Mouse (Mus musculus) layer of hippocampus, adult 18-20 months (tissue): ENCODE measurements around the gene Pycard. TPM values are rescaled to one million over a fixed set of nuclear protein-coding genes. Genes with fewer than 3 reads are reported as not detected.
A peak's percentile ranks its signal among the peaks of the same experiment; 100 is the strongest.
"Not testable (repeated sequence)": the region's sequence is repeated elsewhere in the genome, so short reads cannot be mapped to it uniquely, and the experiment has no call there.

Experiments used
- DNase-seq, 2 experiments: peaks; one replicate each; pipeline ENCODE4 v3.0.0; 2022; ENCODE audit warnings: low spot score in 2 of 2
- long read RNA-seq: library from polyadenylated mRNA; stranded (forward); transcript quantifications from one replicate; pipeline ENCODE4 v2.0.0, GENCODE M21; 2021
- total RNA-seq, 2 experiments: library from RNA; stranded (reverse); gene quantifications; 2 replicates each; pipeline ENCODE4 v1.2.3; 2021

Pycard gene
- 1 to 10 TPM; 2.1 to 3.2 TPM for total RNA-seq
- long read RNA-seq, partial matches to known transcripts, result 0 of 6 reads
- long read RNA-seq, other reads (novel, unspliced or antisense), result 3 of 6 reads

GRCm38 (mm10) chr7:127993341-127993977 is at the start of gene Pycard:
TSS of gene Pycard (minus strand) at chr7:127993867.
- peak; percentile 16 to 26 for DNase-seq

GRCm38 (mm10) chr7:128042161-128042820 is 48.6 kb upstream of the Pycard start:
- DNase-seq, result not testable (repeated sequence)

DNA sequence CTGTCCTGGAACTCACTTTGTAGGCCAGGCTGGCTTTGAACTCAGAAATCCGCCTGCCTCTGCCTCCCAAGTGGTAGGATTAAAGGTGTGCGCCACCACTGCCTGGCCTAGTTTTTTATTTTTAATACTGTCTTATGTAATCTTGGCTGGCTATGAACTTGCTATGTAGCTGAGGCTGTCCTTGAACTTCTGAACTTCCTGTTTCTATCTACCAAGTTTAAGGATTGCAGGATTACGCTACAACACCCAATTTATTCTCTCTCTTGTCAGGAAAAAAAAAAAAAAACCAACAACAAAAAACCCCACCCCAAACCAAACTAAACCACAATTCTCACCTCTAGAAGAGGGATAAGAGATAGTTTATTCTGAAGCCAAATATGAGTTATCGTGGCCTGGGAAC is 39.9 kb upstream of the Pycard start:
- no peak for DNase-seq

DNA sequence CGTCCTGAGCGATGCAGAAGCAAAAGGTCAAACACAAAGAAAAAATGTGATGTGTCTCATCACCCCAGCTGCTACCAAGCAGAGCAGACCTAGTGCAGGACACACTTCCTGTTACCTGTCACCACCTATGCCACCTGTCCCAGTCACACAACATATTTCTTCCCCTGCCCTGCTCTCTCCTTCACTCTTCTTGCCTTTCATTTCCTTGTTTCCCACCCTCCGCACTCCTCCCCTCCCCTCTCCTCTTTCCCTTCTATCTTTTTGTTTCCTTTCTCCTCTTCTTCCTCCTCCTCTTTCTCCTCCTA is 39.3 kb upstream of the Pycard start:
- DNase-seq, result no peak

DNA sequence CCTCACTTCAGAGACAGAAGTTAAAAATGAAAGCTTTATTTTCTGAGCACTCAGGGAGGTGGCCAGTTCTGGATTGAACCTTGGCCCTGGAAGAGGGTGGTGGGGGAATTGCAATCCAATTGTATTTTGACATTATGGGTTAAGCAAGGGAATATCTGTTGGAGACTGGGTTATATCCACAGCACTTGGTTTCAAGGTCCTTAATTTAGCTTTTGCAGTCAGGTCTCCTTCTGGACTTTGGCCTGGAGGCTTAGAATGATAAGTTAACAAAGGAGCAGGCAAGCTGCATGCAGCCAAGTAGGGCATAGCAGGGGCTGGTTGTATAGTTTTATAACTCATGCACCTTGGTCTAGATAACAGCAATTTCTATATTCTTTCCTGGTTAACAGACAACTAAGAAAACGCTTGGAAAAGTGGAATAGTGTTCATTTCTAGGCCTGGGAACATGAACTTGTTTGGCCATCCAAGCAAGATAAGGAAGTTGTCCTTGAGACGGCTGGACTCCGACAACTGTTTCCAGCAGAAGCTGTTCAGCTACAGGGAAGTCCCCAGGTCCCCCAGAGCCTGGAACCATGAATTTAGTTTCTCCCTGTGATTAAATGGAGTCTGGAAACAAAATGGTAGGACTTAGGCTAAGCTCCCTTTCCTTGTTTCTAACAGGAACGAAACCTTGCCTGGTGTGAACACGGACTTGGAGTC is 38.8 kb upstream of the Pycard start:
- DNase-seq, result no peak

- DNase-seq, result no peak
Observed at GRCm38 (mm10) chr7:128031403-128031976, 37.8 kb upstream of the Pycard start.

DNA sequence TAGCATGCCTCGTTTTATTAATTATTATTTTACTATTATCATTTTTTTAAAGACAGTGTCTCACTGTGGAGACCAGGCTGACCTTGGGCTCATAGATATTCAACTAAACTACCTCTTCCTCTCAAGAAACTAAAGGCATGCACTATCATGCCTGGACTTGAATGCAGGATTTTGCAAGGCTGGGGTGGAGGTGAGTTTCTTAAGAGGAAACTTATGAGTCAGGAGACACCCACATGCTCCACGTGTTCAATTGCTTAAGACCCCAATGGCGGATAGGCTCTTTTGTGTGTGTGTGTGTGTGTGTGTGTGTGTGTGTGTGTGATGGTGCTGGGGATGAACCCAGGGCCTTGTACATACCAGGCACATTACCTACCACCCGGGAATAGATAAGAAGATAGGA is 31.7 kb upstream of the Pycard start:
- DNase-seq, result no peak

GRCm38 (mm10) chr7:128024932-128025331 is 31.3 kb upstream of the Pycard start:
- no peak for DNase-seq

GRCm38 (mm10) chr7:128024364-128024763 is 30.7 kb upstream of the Pycard start:
- no peak for DNase-seq

- DNase-seq, result no peak
Observed at GRCm38 (mm10) chr7:128023565-128023964, 29.9 kb upstream of the Pycard start.

- no peak for DNase-seq
Observed at GRCm38 (mm10) chr7:128022974-128023373, 29.3 kb upstream of the Pycard start.

- no peak for DNase-seq
Observed at GRCm38 (mm10) chr7:128019187-128019586, 25.5 kb upstream of the Pycard start.

DNA sequence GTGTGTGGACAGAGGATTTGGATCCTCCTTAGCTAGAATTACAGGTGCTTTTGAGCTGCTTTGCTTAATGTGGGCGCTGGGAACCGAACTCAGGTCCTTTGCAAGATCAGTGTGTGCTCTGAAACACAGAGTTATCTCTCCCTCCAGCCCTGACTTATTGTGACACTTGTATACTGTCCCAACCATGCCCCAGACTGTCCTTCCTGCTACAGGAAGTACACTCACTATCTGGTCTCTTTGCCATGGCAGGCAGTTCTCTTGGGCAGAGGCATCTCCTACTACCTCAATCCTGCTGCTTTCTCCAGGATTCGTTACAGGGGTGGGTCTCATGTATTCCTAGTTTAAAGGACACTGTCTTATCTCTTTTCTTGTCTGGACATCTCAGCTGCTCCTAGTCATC is 24.6 kb upstream of the Pycard start:
- no peak for DNase-seq

DNA sequence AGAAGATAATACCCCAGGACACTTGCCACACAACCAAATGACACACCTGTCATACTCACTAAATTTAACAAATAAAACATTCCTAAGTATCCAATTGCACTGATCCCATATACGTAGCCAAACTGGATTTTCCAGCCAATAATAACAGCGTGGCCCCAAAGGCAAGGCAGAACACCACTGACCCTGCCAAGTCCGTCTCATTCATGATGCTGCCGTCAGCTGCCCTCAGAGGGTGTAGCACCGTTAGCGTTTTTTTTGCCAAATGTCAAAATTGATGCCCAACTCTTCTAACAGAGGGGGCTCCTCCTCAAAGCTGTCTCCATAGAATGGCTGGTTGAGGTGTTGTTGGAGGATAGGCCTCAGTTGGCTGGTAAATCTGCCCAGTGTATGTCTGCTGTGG is 23.0 kb upstream of the Pycard start:
- no peak for DNase-seq

GRCm38 (mm10) chr7:128016134-128016533 is 22.5 kb upstream of the Pycard start:
- not testable (repeated sequence) for DNase-seq

GRCm38 (mm10) chr7:128013116-128013515 is 19.4 kb upstream of the Pycard start:
- no peak for DNase-seq

GRCm38 (mm10) chr7:128012136-128012780 is 18.6 kb upstream of the Pycard start:
- DNase-seq, result no peak

GRCm38 (mm10) chr7:128009715-128010340 is 16.2 kb upstream of the Pycard start:
- DNase-seq, result no peak

DNA sequence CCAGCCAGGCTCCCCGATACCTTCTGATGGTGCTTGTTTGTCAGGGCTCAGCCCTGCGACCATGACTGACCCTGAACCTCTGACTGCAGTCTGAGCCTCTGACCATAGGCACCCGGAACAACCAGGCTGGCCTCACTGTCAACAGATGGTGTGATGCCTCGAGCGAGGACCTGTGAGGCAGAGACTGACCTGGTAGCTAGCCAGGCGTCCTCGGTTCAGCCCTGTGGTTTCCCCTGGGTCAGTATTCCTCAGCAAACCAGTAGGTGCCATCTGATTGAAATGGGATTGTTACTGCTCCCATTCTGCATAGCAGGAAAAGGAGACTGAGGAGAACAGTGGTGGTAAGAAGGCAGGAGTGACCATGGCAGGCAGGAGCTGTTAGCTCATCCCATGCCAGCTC is 12.5 kb upstream of the Pycard start:
- DNase-seq, result no peak

DNA sequence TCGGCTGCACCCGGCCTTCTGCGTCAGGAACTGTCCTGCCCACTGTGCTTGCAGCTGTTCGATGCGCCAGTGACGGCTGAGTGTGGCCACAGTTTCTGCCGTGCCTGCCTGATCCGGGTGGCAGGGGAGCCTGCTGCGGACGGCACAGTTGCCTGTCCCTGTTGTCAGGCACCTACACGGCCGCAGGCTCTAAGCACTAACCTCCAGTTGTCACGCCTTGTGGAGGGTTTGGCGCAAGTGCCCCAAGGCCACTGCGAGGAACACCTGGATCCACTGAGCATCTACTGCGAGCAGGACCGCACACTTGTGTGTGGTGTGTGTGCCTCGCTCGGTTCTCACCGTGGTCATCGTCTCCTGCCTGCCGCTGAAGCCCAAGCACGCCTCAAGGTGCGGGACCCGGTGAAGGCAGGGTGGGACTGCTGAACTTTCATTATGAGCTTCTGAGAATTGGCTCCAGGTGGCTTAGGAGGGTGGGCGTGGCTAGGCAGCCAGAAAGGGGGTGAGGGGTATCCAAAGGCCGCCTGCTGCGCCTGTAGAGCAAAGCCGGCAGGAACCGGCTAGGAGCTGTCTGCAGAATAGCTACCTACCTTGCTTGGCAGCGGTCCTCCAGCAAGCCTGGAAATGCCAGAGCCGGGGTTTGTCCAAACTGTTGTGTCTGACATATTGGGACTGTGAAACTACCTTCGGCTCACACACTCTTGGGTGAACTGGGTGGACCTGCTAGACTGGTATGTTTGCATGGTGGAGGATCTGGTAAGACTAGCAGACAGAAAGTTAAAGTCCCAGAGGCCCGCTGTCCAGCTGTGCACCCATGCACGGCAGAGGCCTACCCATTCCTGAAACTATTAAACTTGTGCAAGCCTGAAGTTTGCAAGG is 11.1 kb upstream of the Pycard start:
- no peak for DNase-seq
